Comparison of ENCODE assay signal across 23 mouse cellular contexts in the genomic region with DNA sequence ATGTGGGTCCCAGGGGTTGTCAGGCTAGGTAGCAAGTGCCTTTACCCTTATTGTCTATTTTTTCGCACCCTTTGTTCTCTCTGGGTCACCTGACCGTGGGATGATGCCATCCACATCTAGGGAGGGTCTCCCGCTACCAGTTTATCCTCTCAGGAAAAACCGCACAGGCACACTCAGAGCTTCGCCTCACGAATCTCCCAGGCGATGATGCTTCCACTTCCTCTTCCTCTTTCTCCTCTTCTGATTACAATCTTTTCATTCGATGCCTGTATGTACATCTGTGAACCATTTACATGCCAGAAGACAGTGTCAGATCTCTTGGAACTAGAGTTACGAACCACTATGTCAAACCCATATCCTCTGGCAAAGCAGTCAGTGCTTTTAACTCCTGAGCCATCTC. TPM values are rescaled to one million over a fixed set of nuclear protein-coding genes. Genes with fewer than 3 reads are reported as not detected.
DNase-seq lines count a peak whose midpoint lies in the region; ATAC-seq and TF ChIP-seq lines count a peak whose summit lies in the region.
"Had no signal": no experiment of that assay in that cellular context is flagged by ENCODE, and none has a peak within 500 bp of the region (broad histone marks: within the 10 kb centered on the region; RNA-seq: fewer than 3 reads in every experiment).

No protein-coding gene starts in this region.

- no peak for TF ChIP-seq CTCF in MEL (IDR thresholded peaks at IDR 0.05 in 2 of 3, conservative IDR thresholded peaks at IDR 0.05 in 1 of 3; ENCODE audit: control insufficient read depth in 1 of 3, insufficient read depth in 1 of 3, low read depth in 2 of 3, low read length in 3 of 3, poor library complexity in 1 of 3, severe bottlenecking in 1 of 3)

- DNase-seq in monocyte, adult 2 months (ENCODE audit: low read depth in 1 of 2, low spot score in 2 of 2): peak; percentile 15 to 36
- peak; percentile 45 for DNase-seq in MEL (ENCODE audit: low read depth, low spot score)
- peak; percentile 23 for DNase-seq in splenic B cell, adult 2 months (ENCODE audit: low read depth, low spot score)
- no peak for DNase-seq in retina, embryonic 14.5 days (ENCODE audit: low spot score)
- no peak for DNase-seq in gastrocnemius, postnatal 36 days
- DNase-seq in thymus, adult 18-20 months: no peak
- DNase-seq: adrenal gland, adult 8-10 months; adrenal gland, postnatal 25 days; cerebellum, adult 18-20 months; cerebellum, adult 9-10 months; cerebellum, postnatal 14 days; gastrocnemius, postnatal 25 days; heart, adult 11 months had no signal

- ATAC-seq in monocyte, adult 5-6 weeks (replicated peaks; ENCODE audit: insufficient number of reproducible peaks, low FRiP score, low TSS enrichment, poor library complexity, severe bottlenecking): no peak
- peak; percentile 54 for ATAC-seq in granulocyte monocyte progenitor cell, adult 5-6 weeks (replicated peaks; ENCODE audit: poor library complexity, severe bottlenecking)
- ATAC-seq: activated CD4-positive, CD25-positive, alpha-beta regulatory T cell, adult 4 months; forebrain, embryonic 15.5 days had no signal

- TF ChIP-seq RAD21 in MEL (IDR thresholded peaks at IDR 0.05; ENCODE audit: low read depth, low read length): no peak

- H3K79me2 ChIP-seq in MEL (ENCODE audit: control insufficient read depth, insufficient read depth, low read length, poor library complexity): no peaks in the 10 kb centered on the region

- no peak for TF ChIP-seq POLR2A in MEL (IDR thresholded peaks at IDR 0.05; ENCODE audit: control insufficient read depth in 1 of 2, insufficient read depth in 1 of 2, low read depth in 1 of 2, low read length in 2 of 2, poor library complexity in 1 of 2)

- H3K36me3 ChIP-seq in MEL (ENCODE audit: control insufficient read depth in 1 of 2, insufficient read depth in 2 of 2, low read length in 2 of 2): no peaks in the 10 kb centered on the region
- no peaks in the 10 kb centered on the region for H3K36me3 ChIP-seq in splenic B cell, adult 2 months (ENCODE audit: control insufficient read depth, insufficient read depth, low read length, poor library complexity, severe bottlenecking)
- H3K36me3 ChIP-seq: embryonic facial prominence, embryonic 12.5 days; embryonic facial prominence, embryonic 15.5 days; forebrain, embryonic 15.5 days; G1E; hindbrain, embryonic 12.5 days; hindbrain, embryonic 15.5 days had no signal

- intact Hi-C loops in gastrocnemius, postnatal 36 days (cut with DNase I): no loop called here

- 0 out of 4 replicates have a peak, but pooled peaks of 1 of the 2 experiments have one; percentile 12 for TF ChIP-seq EP300 in MEL (IDR thresholded peaks at IDR 0.05; ENCODE audit: low read depth in 1 of 2, low read length in 2 of 2)

- H3K9me3 ChIP-seq in MEL (replicated peaks; ENCODE audit: insufficient read depth, low read length): no peaks in the 10 kb centered on the region
- H3K9me3 ChIP-seq: embryonic facial prominence, embryonic 12.5 days; embryonic facial prominence, embryonic 15.5 days; forebrain, embryonic 15.5 days; G1E; hindbrain, embryonic 12.5 days; hindbrain, embryonic 15.5 days had no signal

- H3K4me1 ChIP-seq in MEL (ENCODE audit: control insufficient read depth in 1 of 2, insufficient read depth in 2 of 2, low read length in 2 of 2): no peaks in the 10 kb centered on the region

- H3K4me3 ChIP-seq in MEL (ENCODE audit: control insufficient read depth in 1 of 2, insufficient read depth in 1 of 2, low read depth in 2 of 2, low read length in 2 of 2): no peak overlapping the region
- H3K4me3 ChIP-seq: embryonic facial prominence, embryonic 12.5 days; embryonic facial prominence, embryonic 15.5 days; forebrain, embryonic 15.5 days; hindbrain, embryonic 12.5 days; hindbrain, embryonic 15.5 days had no signal

- H3K27ac ChIP-seq in MEL (ENCODE audit: control insufficient read depth, low read depth, low read length): no peak overlapping the region
- H3K27ac ChIP-seq: embryonic facial prominence, embryonic 12.5 days; embryonic facial prominence, embryonic 15.5 days; forebrain, embryonic 15.5 days; hindbrain, embryonic 12.5 days; hindbrain, embryonic 15.5 days had no signal

- no peaks in the 10 kb centered on the region; a peak in 1 of 4 replicates for H3K27me3 ChIP-seq in MEL (ENCODE audit: control insufficient read depth in 1 of 2, insufficient read depth in 2 of 2, low read length in 2 of 2)
- H3K27me3 ChIP-seq in splenic B cell, adult 2 months (ENCODE audit: control insufficient read depth, insufficient read depth, low read length, poor library complexity, severe bottlenecking): no peaks in the 10 kb centered on the region
- H3K27me3 ChIP-seq: embryonic facial prominence, embryonic 12.5 days; embryonic facial prominence, embryonic 15.5 days; forebrain, embryonic 15.5 days; hindbrain, embryonic 12.5 days; hindbrain, embryonic 15.5 days had no signal

- no peak overlapping the region for H3K9ac ChIP-seq in MEL (ENCODE audit: control insufficient read depth, low read depth, low read length, poor library complexity, severe bottlenecking)
- H3K9ac ChIP-seq: embryonic facial prominence, embryonic 12.5 days; embryonic facial prominence, embryonic 15.5 days; forebrain, embryonic 15.5 days; hindbrain, embryonic 12.5 days; hindbrain, embryonic 15.5 days had no signal

TF ChIP-seq in MEL, 35 proteins besides CTCF, POLR2A, EP300 and RAD21:
- TF ChIP-seq ELF1 (IDR thresholded peaks at IDR 0.05; ENCODE audit: low read depth, low read length) (peak; percentile 53; the same call in 1 of the 2 replicates), HCFC1 (IDR thresholded peaks at IDR 0.05; ENCODE audit: low read depth, low read length) (no peak), MAZ (IDR thresholded peaks at IDR 0.05; ENCODE audit: low read depth, low read length) (no peak), GATA1 (IDR thresholded peaks at IDR 0.05; ENCODE audit: low read depth, low read length) (peak; percentile 55)
TF ChIP-seq in MEL: peak in this region for 2.

RNA-seq across cellular contexts. Expression of gene Wnt11, which starts 31.7 kb away (rescaled TPM):
- total RNA-seq in monocyte, adult 5-6 weeks (2017): 0.39 to 9.2 TPM (median 6.3 TPM) in 3 replicates
- total RNA-seq in MEL (2012; rRNA removed): not detected in 2 replicates
- polyA plus RNA-seq in MEL (2012; ENCODE audit: insufficient read depth in 1 of 2, insufficient read length in 2 of 2, low read depth in 1 of 2, low replicate concordance in 2 of 2, missing spikeins in 1 of 2): not detected
- total RNA-seq in granulocyte monocyte progenitor cell, adult 5-6 weeks (2014; fragmentation: Nextera tagmentation): not detected in 2 replicates
- total RNA-seq in granulocyte monocyte progenitor cell, adult 5-6 weeks (2017): not detected in 2 replicates
- 1 to 10 TPM; 5.4 to 8.2 TPM for total RNA-seq in gastrocnemius, postnatal 36 days (2021)
- total RNA-seq: G1E; hematopoietic stem cell, adult 5-6 weeks had no signal
- polyA plus RNA-seq: activated CD4-positive, CD25-positive, alpha-beta regulatory T cell, adult 4 months; G1E had no signal

Comparison
In these comparisons a context has a peak if more than half of its experiments do, and no peak if none do; other contexts are left out.
1. DNase-seq: peak in monocyte, adult 2 months (2 of 2), MEL (single experiment) and splenic B cell, adult 2 months (single experiment); none in retina, embryonic 14.5 days (single experiment), gastrocnemius, postnatal 36 days (0 of 2) and thymus, adult 18-20 months (0 of 2).